Mouse (Mus musculus) left cerebral cortex, adult 9 months (tissue): ENCODE measurements around the gene Cdc27.

Source experiments
- DNase-seq, 2 experiments: peaks; one replicate each; pipeline ENCODE4 v3.0.0; 2022; ENCODE audit warnings: low spot score in 2 of 2

Gene Cdc27

GRCm38 (mm10) chr11:104550406-104550974, at the start of gene Cdc27, which contains the start of gene Myl4:
Gene Cdc27, minus strand, starts transcription at chr11:104550620.
Gene Myl4, plus strand, starts transcription at chr11:104550663.
- DNase-seq = peak; percentile 97 to 100

GRCm38 (mm10) chr11:104599265-104599945, 49.0 kb upstream of the Cdc27 start:
- DNase-seq = no peak

GRCm38 (mm10) chr11:104596365-104596764, 45.9 kb upstream of the Cdc27 start:
- no peak for DNase-seq

GRCm38 (mm10) chr11:104592066-104592835, 41.8 kb upstream of the Cdc27 start:
- DNase-seq = no peak

- DNase-seq = peak; percentile 55 to 90
These were observed 39.7 kb upstream of the Cdc27 start for GRCm38 (mm10) chr11:104590148-104590547.

- DNase-seq = no peak
These were observed 39.1 kb upstream of the Cdc27 start for GRCm38 (mm10) chr11:104589570-104589969.

GRCm38 (mm10) chr11:104588513-104588912, 38.1 kb upstream of the Cdc27 start:
- no peak for DNase-seq

- no peak for DNase-seq
These were observed 37.5 kb upstream of the Cdc27 start for GRCm38 (mm10) chr11:104587904-104588303.

GRCm38 (mm10) chr11:104585495-104585894, 35.1 kb upstream of the Cdc27 start:
- DNase-seq = no peak

- no peak for DNase-seq
These were observed 32.4 kb upstream of the Cdc27 start for GRCm38 (mm10) chr11:104582630-104583364.

- no peak for DNase-seq
These were observed 31.8 kb upstream of the Cdc27 start for GRCm38 (mm10) chr11:104582308-104582606.

GRCm38 (mm10) chr11:104581446-104582307, 31.3 kb upstream of the Cdc27 start:
- no peak for DNase-seq

- DNase-seq = no peak
These were observed 30.2 kb upstream of the Cdc27 start for GRCm38 (mm10) chr11:104580606-104581005.

- no peak for DNase-seq
These were observed 29.7 kb upstream of the Cdc27 start for GRCm38 (mm10) chr11:104580091-104580490.

- DNase-seq = no peak
These were observed 29.2 kb upstream of the Cdc27 start for GRCm38 (mm10) chr11:104579575-104579974.

- no peak for DNase-seq
These were observed 28.7 kb upstream of the Cdc27 start for GRCm38 (mm10) chr11:104579084-104579483.

GRCm38 (mm10) chr11:104578074-104578473, 27.7 kb upstream of the Cdc27 start:
- DNase-seq = no peak

GRCm38 (mm10) chr11:104576772-104577612, 26.6 kb upstream of the Cdc27 start:
- no peak for DNase-seq

GRCm38 (mm10) chr11:104572566-104572965, 22.1 kb upstream of the Cdc27 start:
- no peak for DNase-seq

GRCm38 (mm10) chr11:104572091-104572490, 21.7 kb upstream of the Cdc27 start:
- no peak for DNase-seq
